Mouse (Mus musculus): ENCODE measurements at regions not wholly inside any gene's neighbourhood (a gene's known extent, or its start where the extent isn't known, plus 50 kb on each side); places are given as distances from the start of the nearest gene placed in this dataset.
"Not testable (repeated sequence)": the region's sequence is repeated elsewhere in the genome, so short reads cannot be mapped to it uniquely, and the experiment has no call there.

DNA sequence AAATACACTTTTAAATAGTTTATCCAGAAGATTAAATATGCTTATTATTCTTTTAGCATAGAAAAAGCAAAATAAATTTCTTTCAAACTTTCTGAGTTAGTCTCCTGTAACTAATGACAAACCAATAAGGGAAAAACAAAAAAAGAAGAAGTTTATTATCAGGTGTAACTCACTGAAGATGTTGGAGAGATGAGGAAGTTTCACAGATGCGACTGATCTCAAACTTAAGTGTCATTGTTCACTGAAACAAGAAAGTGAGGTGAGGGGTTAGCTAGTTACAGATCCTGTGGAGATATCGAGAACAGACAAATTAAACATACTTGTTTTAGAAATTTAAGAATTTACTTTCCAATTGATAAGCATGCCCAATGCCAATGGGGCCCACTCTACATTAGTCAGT, 199.2 kb downstream of the Wdr20rt start:
- DNase-seq = no peak

DNA sequence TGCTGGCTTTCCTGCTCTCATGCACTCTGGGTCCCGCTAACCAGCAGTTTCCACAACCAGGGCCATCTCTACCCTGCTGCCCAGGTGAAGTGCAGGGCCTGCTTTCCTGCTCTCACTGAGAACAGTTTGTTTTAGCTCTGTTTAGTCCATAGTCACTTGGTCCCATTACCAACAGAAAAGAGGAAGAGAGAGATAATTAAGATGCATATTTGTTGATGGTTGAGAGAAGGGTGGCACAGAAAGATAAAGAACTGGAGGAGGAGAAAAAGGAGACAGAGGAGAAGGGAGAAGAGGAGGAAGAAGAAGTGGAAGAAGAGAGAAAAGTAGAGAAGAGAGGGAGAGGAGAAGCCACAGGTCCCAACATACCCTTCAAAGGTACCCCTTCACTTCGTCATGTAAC, 200.1 kb downstream of the Wdr20rt start:
- DNase-seq = no peak

DNA sequence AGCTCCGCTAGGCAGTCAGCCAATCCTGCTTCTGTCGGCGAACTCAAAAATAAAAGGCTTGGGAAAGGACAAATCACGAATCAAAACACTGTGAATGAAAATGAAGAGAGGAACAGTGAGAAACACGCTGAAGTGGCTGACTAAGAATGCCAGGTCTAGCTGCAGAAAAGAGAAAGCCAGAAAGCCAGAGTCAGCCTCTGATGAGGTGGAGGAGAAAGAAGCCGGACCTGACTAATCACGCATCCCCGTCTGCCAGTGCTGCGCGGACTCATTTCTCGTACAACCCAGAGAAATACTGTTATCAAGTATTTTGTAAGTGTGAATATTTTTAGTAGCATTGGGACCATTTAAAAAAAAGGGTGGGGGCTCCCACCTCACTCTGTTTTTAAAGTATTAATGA, 201.6 kb downstream of the Wdr20rt start:
- no peak for DNase-seq

DNA sequence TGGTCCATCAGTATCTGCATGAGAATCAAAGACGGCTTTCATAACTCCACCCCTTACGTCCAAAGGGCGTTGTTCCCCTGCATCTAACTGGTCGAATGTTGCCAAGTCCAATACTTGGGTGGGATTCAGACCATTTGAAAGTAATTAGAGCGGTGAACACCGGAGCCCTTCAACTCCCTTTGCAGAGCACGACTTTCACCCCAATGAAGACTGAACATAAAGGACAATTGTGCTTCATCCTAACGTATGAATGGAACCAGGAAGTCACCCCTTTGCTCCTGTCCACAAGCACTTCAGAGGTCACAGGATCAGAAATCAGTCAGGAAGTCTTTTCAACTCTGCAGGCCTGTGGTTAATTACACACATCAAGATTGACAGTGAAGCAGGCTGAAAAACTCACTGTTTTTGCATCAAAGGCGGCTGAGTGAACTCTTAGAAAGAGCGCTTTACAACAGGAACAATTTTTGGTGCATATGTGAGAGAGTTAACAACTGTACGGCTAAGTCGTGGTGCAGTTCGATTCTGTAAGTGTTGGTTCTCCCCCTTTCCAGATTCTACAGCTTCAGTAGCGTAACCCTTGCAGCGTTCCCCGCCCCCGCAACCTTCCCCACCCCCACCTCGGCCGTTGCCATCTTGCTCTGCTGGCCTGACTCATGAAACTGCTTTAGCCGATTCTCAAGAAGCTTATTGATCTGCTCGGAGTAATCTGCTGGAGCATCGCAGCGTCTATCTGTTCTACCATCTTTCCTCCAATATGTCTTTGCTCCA, 203.1 kb downstream of the Wdr20rt start:
- peak; percentile 19 for DNase-seq

DNA sequence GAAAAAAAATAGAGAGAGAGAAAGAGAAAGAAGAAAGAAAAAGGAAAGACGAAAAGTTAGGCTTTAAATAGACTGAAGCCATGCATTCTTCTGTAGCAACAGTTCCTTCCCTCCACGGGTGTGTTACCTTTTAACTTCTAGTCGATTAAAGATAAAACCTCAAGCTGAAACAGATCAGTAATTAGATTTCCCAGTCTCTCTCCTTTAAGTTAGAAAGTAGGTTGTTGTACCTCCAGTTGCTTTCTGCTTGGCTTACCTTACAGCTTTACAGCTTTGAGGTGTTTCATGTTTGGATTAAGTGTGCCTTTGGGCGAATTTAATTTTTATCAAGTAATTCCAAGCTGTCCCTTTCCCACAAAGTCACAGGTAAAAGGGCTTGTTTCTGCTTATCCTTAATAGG, 225.5 kb downstream of the Wdr20rt start:
- DNase-seq = no peak

DNA sequence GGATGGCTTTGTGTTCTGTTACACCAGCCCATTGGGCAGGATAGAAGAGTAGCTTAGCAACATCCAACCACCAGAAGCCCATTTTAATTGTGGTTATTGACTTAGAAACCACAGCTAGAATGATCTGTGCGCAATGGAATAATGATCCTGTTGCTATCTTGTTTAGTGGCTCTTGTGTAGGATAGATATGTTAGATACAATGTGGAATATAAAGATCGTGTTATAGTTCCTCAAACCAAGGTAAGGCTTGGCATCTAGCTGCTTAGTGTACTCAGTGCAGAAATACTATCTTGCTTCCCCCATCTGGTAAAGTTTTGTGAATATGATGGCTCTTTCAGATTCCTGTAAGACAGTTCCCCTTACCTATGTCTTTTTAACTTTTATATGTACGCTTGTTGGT, 230.4 kb downstream of the Wdr20rt start:
- DNase-seq = no peak

DNA sequence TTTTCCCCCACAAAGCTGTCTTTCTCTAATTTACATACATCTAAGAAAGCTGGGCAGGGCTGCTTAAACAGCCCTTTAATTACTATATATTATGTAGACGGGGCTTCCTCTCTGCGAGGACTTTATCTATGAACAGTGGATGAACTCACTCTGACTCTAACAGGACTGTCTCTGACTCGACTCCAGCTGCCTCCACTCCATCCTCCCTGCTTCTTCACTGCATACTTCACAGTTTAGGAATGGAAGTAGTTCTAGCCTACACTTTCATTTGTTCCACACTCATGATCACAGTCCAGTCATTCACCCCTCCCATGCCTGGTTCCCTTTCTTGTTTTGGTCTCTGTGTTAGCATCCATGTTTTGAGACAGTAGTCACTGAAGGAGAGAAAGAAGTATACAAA, 231.6 kb downstream of the Wdr20rt start:
- no peak for DNase-seq

DNA sequence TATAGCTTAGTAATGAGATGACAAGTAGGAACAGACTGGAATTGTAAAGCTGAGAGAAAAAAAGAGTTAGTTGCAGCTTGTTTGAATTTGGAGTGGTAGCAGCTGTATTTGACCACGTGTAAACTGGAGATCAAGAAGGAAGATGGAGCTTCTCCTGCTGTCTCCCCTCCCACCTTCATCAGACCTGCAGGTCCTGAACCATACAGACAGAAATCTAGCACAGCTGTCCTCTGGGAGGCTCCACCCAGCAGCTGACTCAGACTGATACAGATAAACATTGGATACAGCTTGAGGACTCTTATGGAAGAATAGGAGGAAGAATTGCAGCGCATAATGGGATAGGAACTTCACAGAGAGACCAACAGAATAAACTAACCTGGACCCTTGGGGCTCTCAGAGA, 238.9 kb downstream of the Wdr20rt start:
- DNase-seq = no peak

DNA sequence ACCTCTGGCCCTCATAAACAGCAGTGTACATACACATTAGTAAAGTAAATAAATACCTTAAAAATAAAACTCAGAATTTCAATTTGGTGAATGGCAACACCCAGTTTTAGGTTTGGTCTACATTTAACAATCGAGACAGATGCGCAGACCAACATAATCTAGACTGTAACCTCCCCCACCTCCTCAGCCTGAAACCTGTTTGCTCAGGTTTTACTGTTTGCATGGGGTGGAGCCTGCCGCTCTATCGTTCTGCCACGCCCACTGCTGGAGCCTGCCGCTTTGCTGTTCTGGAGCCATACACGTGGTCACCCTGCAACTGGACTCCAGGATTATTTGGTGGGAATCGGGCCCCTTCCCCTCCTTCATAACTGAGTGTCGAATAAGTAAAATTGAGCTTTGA, 253.4 kb downstream of the Wdr20rt start:
- DNase-seq = not testable (repeated sequence)

DNA sequence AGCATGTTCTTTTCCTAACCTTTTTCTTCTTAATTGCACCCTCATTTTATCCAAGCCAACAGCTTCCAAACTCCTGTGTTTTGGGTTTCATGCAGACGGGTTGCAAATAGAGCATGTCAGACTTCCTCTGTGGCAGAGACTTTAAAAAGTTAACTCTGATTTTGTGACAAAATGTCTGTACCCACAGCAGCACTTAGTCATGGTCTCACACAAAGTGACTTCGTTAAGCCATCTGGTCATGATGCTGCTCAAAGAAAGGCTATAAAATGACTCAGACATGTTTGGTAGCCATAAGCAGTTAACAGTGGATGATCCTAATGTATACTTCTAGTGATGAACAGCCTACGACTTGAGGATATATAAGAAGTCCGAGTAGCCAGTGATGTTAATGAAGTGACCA, 255.5 kb downstream of the Wdr20rt start:
- DNase-seq = no peak

DNA sequence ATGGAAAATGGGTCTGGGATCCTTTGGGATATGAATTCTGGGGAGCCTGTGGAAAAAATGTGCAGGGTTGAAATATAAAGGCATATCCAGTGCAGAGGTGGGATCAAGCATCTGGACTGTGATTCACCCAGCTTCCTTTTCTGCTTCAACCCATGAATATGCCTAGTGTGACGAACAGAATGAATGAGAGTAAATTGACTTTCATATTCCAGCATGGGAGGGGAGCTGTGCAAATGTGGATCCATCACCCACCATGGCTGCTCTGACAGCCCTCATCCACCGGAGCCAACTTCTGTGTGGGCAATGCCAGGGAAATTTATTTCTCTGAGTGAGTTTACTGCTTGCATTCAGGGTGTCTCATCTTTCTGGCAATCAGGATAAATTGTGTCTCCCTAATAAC, 265.8 kb downstream of the Wdr20rt start:
- no peak for DNase-seq

DNA sequence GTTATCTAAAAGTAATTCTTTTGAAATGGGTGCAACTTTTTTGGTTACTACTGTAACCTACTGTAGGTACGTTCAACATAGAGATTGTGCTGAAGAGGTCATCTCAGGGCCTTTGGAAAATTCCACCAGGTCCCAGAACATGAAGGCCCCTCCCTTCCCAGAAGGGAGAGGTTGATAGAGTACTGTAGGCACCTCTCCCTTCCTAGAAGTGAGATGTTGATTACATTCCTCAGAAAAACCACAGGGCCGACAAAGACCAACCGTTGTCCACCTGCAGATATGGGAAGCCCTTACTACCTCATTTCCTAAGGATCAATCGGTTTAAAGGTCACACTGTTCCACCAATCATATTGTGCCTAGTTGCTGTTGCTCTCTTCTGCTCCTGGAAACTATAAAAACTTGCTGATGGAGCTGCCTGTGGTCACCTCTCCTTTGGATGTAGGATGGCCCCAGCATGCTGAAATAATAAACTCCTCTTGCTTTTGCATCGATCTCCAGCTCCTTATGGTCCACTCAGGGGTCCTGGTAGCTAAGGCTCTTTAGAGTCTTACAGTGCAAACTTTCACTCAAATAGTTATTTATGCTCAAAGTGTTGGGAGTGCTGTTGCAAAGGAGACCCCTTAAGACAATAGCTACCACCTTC, 269.2 kb downstream of the Wdr20rt start:
- no peak for DNase-seq

DNA sequence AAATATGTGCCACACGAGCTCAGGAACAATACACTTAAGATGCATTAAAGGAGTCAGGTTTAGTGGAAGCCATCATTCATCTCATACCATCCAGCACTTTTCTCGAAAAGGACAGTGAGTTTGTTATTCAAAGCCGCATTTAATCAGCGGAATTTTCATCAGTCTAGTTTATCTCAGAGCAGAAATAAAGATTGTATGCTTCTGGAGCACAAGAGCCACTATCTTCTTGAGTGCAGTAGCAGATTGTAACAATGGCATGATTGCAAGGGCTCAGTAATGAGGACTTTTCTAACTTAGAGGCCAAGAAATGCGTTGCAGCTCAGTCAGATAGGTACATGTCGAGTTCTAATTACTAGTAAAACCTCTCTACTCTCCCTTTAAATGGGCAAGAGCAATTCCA, 271.3 kb downstream of the Wdr20rt start:
- DNase-seq = peak; percentile 3

DNA sequence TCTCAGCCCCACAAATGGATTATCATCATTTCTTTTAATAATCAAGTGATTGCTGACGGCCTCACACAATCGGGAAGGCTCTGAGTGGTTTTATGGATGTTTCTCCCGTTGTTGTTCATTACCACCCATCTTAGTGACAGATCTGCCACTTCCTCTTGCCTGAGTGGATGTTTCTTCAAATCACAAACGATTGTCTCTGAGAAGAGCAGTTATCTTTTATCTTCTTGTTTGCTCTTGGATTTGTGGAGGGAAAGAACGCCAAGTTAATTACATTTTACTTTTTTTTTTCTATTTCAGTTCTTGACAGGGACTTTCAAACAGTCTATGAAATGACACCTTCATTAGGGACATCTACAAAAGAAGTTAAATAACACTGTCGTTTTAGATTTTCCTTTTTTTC, 272.3 kb downstream of the Wdr20rt start:
- no peak for DNase-seq

DNA sequence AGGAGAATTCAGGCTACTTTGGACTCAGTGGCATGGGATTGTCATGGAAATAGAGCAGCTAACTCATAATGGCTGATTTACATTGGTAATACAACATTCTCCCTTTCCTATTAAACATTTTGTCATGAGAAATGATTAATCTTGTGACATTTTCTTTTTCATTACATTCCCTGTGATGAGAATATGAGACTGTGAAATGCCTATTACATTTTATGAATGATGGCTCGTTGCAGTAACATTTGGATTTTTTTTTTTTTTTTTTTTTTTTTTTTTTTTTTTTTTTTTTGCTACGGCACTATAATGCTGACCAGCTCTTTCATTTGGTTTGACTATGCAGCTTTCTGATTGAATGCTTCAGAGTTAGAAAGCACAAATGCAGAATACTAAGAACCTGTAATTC, 276.1 kb downstream of the Wdr20rt start:
- no peak for DNase-seq

DNA sequence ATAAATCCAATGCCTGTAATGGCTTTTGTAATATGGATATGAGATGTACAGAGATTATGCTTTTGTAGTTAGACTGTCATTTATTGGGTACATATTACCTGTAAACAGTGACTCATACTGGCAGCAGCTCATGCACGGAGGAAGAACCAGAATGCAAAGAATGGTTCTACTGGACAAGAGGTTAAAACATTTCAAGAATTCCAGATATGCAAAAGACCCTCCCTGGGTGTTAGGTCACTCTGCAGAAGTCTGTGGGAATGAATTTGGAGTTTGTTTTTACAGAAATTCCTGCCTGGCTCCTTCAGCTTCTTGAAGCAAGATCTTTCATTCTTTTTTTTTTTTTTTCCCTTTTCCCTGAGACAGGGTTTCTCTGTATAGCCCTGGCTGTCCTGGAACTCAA, 276.7 kb downstream of the Wdr20rt start:
- DNase-seq = no peak

DNA sequence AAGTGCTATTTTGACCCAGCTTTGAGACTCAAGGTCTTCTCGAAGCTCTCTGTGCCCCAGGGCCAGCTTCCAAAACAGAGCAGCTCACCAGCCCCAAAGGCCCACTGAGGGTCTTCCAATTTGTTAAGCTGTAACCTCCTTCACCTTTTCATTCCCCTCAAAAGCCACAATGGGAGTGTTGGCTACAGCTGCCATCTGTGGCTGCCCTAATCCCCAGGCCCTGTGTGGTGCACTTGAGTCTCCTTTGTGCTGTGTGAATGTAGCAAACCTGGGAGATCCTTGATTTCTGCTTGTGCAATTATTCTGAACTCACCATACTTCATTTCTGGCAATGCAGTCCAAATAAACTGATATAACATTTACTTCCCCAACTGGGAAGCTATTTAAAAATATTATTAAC, 287.8 kb downstream of the Wdr20rt start:
- no peak for DNase-seq

DNA sequence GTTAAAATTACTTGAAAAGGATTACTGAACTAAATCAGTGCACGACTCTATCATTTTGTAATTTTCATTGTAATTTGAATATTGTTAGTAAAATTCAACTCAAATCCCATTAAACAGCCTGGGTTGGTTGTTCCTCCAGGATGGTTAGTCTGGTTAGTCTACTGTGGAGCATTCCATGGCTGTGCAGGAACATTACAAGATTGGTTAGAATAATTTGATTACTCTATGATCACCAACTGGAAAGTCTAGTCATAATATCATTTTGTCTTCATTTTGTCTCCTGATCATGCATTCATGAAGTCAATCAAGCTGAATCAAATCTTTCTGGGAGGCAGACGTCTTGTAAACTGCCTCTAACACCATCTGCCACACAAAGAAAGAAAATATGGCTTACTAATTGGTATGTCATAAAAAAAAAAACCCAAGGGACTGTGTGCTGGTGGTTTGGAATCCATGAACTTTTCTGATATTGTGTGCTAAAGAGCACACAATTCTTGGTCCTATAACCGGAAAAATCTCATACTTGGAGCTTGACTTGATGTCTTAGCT, 308.9 kb downstream of the Wdr20rt start:
- no peak for DNase-seq

DNA sequence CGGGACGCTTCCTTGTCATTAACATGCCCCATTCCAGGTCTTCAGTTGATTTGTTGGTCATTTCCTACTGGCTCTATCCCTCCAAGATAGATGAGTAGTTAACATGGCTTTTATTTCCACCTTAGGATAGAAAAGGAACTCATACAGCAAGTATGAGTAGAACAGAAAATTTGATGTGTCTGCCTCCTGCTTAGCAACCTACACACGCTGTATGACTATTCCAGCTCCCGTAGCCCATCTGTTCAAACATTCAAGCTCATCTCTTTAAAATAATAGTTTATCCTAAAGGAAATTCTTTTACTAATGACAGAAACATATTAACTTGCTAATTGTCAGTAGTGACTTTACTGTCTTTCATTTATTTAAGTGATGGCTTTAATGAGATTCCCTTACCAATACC, 323.0 kb downstream of the Wdr20rt start:
- no peak for DNase-seq

DNA sequence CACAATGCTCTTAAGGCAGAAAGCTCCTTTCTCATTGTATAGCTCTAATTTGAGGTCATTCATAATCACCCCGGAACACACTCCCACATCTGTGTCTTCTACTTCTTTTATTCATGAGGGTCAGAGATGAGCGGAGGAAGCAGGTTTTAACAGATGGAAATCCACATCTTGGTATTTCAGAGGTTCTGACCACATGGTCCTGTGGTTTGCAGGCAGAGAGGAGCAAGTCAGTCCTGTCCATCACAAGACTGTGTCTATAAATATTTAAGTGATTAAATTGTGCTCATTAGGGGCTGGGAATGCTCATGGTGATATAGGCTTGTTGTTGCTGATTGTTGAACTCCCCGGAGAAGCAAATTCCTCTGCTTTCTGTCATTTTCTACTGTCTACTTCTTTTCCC, 326.9 kb downstream of the Wdr20rt start:
- no peak for DNase-seq

DNA sequence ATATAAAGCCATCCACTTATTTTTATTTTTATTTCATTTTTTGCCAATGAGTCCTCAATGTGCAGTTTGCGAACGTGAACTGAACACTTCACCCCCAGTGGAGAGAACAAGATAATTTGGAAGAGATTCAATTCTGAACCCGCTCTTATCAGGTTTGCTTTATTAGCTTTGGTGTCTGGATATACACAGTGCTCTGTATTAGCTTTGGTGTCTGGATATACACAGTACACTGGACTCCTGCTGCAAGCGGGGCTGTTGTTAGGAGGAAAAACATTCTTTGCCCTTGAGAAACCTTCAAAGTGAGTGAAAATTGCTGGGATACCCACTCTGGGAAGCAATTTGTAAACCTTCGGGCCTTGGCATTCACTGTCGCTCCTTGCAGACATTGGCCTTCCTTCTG, 333.7 kb downstream of the Wdr20rt start:
- DNase-seq = no peak

DNA sequence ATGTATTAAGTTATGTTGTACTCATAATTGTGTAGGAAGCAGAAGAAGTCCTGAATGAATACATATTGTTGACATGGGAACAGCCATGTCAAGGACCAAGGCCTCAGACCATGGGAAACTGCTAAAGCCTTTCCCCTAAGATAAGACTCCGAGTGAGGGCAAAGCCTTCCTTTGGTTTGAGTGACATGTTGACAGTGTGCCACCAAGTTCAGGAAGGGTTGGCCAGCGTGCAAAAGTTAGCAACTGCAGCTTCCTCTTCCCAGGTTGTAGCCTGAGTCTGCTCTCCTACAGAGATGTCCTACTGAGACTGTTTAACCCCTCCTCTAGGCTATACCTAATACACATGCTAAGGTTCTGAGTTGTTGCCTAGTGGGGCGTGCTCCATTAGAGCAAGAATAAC, 334.5 kb downstream of the Wdr20rt start:
- DNase-seq = no peak

DNA sequence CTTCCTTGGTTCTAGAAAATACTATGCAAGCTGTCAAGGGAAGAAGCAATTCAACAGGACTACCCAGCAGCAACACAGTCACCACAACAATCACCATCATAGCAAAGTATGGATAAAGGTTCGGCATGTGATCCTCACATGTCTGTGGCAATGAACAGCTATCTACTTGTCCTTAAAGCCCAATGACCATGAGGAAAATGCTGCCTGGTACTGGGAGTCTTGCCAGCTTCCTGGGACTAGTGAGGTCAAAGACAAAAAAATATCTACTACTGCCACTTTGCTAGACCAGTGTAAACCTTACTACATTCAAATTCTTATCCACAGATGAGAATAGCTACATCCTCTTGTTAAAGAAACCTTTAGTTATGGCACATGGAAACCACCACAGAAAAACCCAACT, 346.3 kb downstream of the Wdr20rt start:
- no peak for DNase-seq

DNA sequence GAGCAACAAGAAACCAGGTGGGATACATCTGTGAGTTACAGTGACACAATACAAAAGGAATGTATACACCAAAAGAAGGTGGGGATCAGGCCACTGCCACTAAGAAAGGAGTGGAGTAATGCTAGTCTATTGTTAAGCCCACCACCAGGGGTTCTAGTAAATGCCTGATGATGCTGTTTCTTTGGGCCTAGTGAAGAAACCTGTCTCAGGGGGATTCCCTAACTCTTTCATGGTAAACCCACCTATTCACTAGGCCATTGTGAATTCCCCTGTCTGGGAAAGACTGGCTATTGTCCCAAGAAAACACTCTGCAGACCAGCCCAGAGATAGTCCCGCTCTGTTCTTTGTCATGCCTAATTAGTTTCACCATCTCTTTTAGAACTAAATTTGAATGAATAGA, 368.2 kb downstream of the Wdr20rt start:
- no peak for DNase-seq

DNA sequence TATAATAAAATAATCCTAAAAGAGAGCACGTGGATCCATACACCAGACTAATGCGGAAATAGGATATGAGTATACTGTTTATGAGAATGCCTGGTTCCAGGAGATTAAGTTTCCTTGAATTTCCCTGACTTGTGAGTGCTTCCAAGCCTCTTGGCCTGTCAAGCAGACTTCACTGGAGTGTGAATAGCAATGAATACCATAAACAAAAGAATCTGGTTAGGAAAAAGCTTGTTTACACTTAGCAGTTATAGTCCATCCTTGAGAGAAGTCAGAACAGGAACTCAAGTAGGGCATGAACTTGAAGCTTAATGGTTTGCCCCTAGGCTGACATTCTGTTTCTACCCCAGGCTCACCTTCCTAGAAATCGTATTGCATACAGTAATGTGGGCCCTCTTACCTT, 368.8 kb downstream of the Wdr20rt start:
- no peak for DNase-seq
